Mouse (Mus musculus): ENCODE results near the gene Zswim1.
"Not testable (repeated sequence)": the region's sequence is repeated elsewhere in the genome, so short reads cannot be mapped to it uniquely, and the experiment has no call there.

The Zswim1 gene

GRCm38 (mm10) chr2:164827146-164827850 lies 4.8 kb downstream of the Zswim1 start:
- no peak for DNase-seq (ENCODE audit: low read depth in 1 of 2, low spot score in 2 of 2)

- DNase-seq (ENCODE audit: low read depth in 1 of 2, low spot score in 2 of 2), result no peak
Measured at GRCm38 (mm10) chr2:164828437-164828836, 6.0 kb downstream of the Zswim1 start, which contains the start of gene Spata25. Spata25 (minus strand) TSS chr2:164828537.

- no peak for DNase-seq (ENCODE audit: low read depth in 1 of 2, low spot score in 2 of 2)
Measured at GRCm38 (mm10) chr2:164829090-164829489, 6.6 kb downstream of the Zswim1 start.

- DNase-seq (ENCODE audit: low read depth in 1 of 2, low spot score in 2 of 2), result no peak
Measured at GRCm38 (mm10) chr2:164831029-164831428, 8.5 kb downstream of the Zswim1 start.

GRCm38 (mm10) chr2:164832032-164832747 lies 9.7 kb downstream of the Zswim1 start:
- no peak for DNase-seq (ENCODE audit: low read depth in 1 of 2, low spot score in 2 of 2)

GRCm38 (mm10) chr2:164832748-164833301 lies 10.3 kb downstream of the Zswim1 start, which contains the start of gene Ctsa:
Ctsa (plus strand) TSS chr2:164832873.
- peak; percentile 45 to 67 for DNase-seq (ENCODE audit: low read depth in 1 of 2, low spot score in 2 of 2)

- peak; percentile 48 to 76 for DNase-seq (ENCODE audit: low read depth in 1 of 2, low spot score in 2 of 2)
Measured at GRCm38 (mm10) chr2:164833314-164833959, 11.0 kb downstream of the Zswim1 start, which contains the start of gene Neurl2. Neurl2 (minus strand) TSS chr2:164833456.

GRCm38 (mm10) chr2:164834531-164834930 lies 12.0 kb downstream of the Zswim1 start:
- no peak for DNase-seq (ENCODE audit: low read depth in 1 of 2, low spot score in 2 of 2)

- DNase-seq (ENCODE audit: low read depth in 1 of 2, low spot score in 2 of 2), result no peak
Measured at GRCm38 (mm10) chr2:164835164-164835563, 12.7 kb downstream of the Zswim1 start.

GRCm38 (mm10) chr2:164845782-164846181 lies 23.3 kb downstream of the Zswim1 start:
- no peak for DNase-seq (ENCODE audit: low read depth in 1 of 2, low spot score in 2 of 2)

- DNase-seq (ENCODE audit: low read depth in 1 of 2, low spot score in 2 of 2), result no peak
Measured at GRCm38 (mm10) chr2:164850061-164850460, 27.6 kb downstream of the Zswim1 start.

GRCm38 (mm10) chr2:164855572-164855971 lies 33.1 kb downstream of the Zswim1 start:
- DNase-seq (ENCODE audit: low read depth in 1 of 2, low spot score in 2 of 2), result not testable (repeated sequence)

- no peak for DNase-seq (ENCODE audit: low read depth in 1 of 2, low spot score in 2 of 2)
Measured at GRCm38 (mm10) chr2:164856309-164857100, 34.0 kb downstream of the Zswim1 start.

- no peak for DNase-seq (ENCODE audit: low read depth in 1 of 2, low spot score in 2 of 2)
Measured at GRCm38 (mm10) chr2:164857101-164857821, 34.8 kb downstream of the Zswim1 start, which contains the start of gene Pltp. Pltp (minus strand) TSS chr2:164857711.

GRCm38 (mm10) chr2:164857842-164858553 lies 35.5 kb downstream of the Zswim1 start:
- no peak for DNase-seq (ENCODE audit: low read depth in 1 of 2, low spot score in 2 of 2)

- no peak for DNase-seq (ENCODE audit: low read depth in 1 of 2, low spot score in 2 of 2)
Measured at GRCm38 (mm10) chr2:164859155-164859554, 36.7 kb downstream of the Zswim1 start.

- DNase-seq (ENCODE audit: low read depth in 1 of 2, low spot score in 2 of 2), result no peak
Measured at GRCm38 (mm10) chr2:164859640-164860432, 37.4 kb downstream of the Zswim1 start.

GRCm38 (mm10) chr2:164861094-164861493 lies 38.6 kb downstream of the Zswim1 start:
- DNase-seq (ENCODE audit: low read depth in 1 of 2, low spot score in 2 of 2), result no peak

All from monocyte, adult 2 months (primary cell).